29 mouse cellular contexts compared by ENCODE assay signal in genomic region chr14:57503729-57504128, GRCm38 (mm10). TPM values are rescaled to one million over a fixed set of nuclear protein-coding genes. Genes with fewer than 3 reads are reported as not detected.
DNase-seq lines count a peak whose midpoint lies in the region; ATAC-seq and TF ChIP-seq lines count a peak whose summit lies in the region.
"Had no signal": no experiment of that assay in that cellular context is flagged by ENCODE, and none has a peak within 500 bp of the region (broad histone marks: within the 10 kb centered on the region; RNA-seq: fewer than 3 reads in every experiment).

No protein-coding gene starts in this region.

- TF ChIP-seq CTCF in forebrain, postnatal 0 days (IDR thresholded peaks at IDR 0.05; ENCODE audit: low read depth), result no peak

- H3K4me2 ChIP-seq in forebrain, embryonic 12.5 days, result no peak overlapping the region
- no peak overlapping the region for H3K4me2 ChIP-seq in forebrain, postnatal 0 days (ENCODE audit: low read depth)
- H3K4me2 ChIP-seq: embryonic facial prominence, embryonic 13.5 days; heart, embryonic 12.5 days; hindbrain, embryonic 13.5 days; liver, embryonic 12.5 days; stomach, embryonic 15.5 days had no signal

- H3K4me3 ChIP-seq in forebrain, embryonic 12.5 days (replicated peaks), result no peak overlapping the region
- no peak overlapping the region for H3K4me3 ChIP-seq in forebrain, postnatal 0 days (ENCODE audit: low read depth, low read length)
- H3K4me3 ChIP-seq in limb, embryonic 10.5 days, result no peak overlapping the region
- no peak overlapping the region for H3K4me3 ChIP-seq in heart, embryonic 10.5 days
- H3K4me3 ChIP-seq: embryonic facial prominence, embryonic 13.5 days; forebrain, embryonic 10.5 days; heart, embryonic 12.5 days; hindbrain, embryonic 13.5 days; liver, embryonic 12.5 days; megakaryocyte, embryonic 14.5 days; stomach, embryonic 15.5 days had no signal

- H3K9ac ChIP-seq in forebrain, embryonic 12.5 days, result no peak overlapping the region
- H3K9ac ChIP-seq in forebrain, postnatal 0 days, result no peak overlapping the region
- H3K9ac ChIP-seq: embryonic facial prominence, embryonic 13.5 days; heart, embryonic 12.5 days; hindbrain, embryonic 13.5 days; liver, embryonic 12.5 days; liver, postnatal 0 days; stomach, embryonic 15.5 days had no signal

- H3K27me3 ChIP-seq in forebrain, embryonic 12.5 days, result no peaks in the 10 kb centered on the region
- H3K27me3 ChIP-seq in forebrain, postnatal 0 days (ENCODE audit: insufficient read depth, low read length), result no peaks in the 10 kb centered on the region
- H3K27me3 ChIP-seq in limb, embryonic 10.5 days (ENCODE audit: low read depth, poor library complexity, severe bottlenecking), result no peaks in the 10 kb centered on the region
- H3K27me3 ChIP-seq in heart, embryonic 10.5 days (ENCODE audit: insufficient read depth, poor library complexity, severe bottlenecking), result no peaks in the 10 kb centered on the region
- H3K27me3 ChIP-seq: embryonic facial prominence, embryonic 13.5 days; hindbrain, embryonic 13.5 days; liver, embryonic 12.5 days; Patski; stomach, embryonic 15.5 days had no signal

- no peak for DNase-seq in forebrain, postnatal 0 days
- peak; percentile 96 for DNase-seq in cerebellum, adult 11-12 months
- DNase-seq in cerebellum, adult 9-11 months, result peak; percentile 97
- DNase-seq in kidney, postnatal 4 days, result no peak
- no peak for DNase-seq in limb, embryonic 10.5 days (ENCODE audit: low spot score)
- no peak for DNase-seq in heart, embryonic 10.5 days (ENCODE audit: low spot score)
- DNase-seq: adrenal gland, postnatal 10 days; gastrocnemius, postnatal 14 days; heart, adult 11 months; heart, postnatal 4 days; kidney, postnatal 14 days; liver, postnatal 0 days; lung, postnatal 36 days; midbrain, embryonic 14.5 days; retina, postnatal 1 day; right cerebral cortex, postnatal 14 days had no signal

- H3K36me3 ChIP-seq in forebrain, embryonic 12.5 days (replicated peaks), result no peaks in the 10 kb centered on the region; the same call in 1 of the 2 replicates
- peaks cover 16% of the 10 kb centered on the region; the same call in 1 of the 2 replicates for H3K36me3 ChIP-seq in forebrain, postnatal 0 days (ENCODE audit: insufficient read depth)
- H3K36me3 ChIP-seq in limb, embryonic 10.5 days, result peaks cover 4% of the 10 kb centered on the region; the same call in 1 of the 2 replicates
- no peaks in the 10 kb centered on the region for H3K36me3 ChIP-seq in heart, embryonic 10.5 days
- H3K36me3 ChIP-seq: heart, embryonic 12.5 days; liver, embryonic 12.5 days; stomach, embryonic 15.5 days had no signal

- ATAC-seq in forebrain, embryonic 12.5 days (ENCODE audit: low FRiP score), result no peak
- ATAC-seq in forebrain, postnatal 0 days, result no peak
- ATAC-seq: intestine, postnatal 0 days; liver, embryonic 12.5 days; liver, postnatal 0 days; Patski had no signal

- 0 out of 2 replicates have a peak overlapping the region, but pooled peaks have one; percentile 19 for H3K27ac ChIP-seq in forebrain, embryonic 12.5 days
- no peak overlapping the region for H3K27ac ChIP-seq in forebrain, postnatal 0 days (ENCODE audit: low read depth, low read length)
- H3K27ac ChIP-seq in limb, embryonic 10.5 days, result no peak overlapping the region
- no peak overlapping the region for H3K27ac ChIP-seq in heart, embryonic 10.5 days
- H3K27ac ChIP-seq: embryonic facial prominence, embryonic 13.5 days; forebrain, embryonic 10.5 days; hindbrain, embryonic 13.5 days; liver, embryonic 12.5 days; stomach, embryonic 15.5 days had no signal

- WGBS in forebrain, embryonic 12.5 days, result 87% methylated on average over 6 of the region's 6 CpGs
- WGBS in forebrain, postnatal 0 days, result 92% methylated on average over 6 of the region's 6 CpGs
- WGBS in limb, embryonic 10.5 days, result 92% methylated on average over 6 of the region's 6 CpGs
- 75% methylated on average over 6 of the region's 6 CpGs for WGBS in heart, embryonic 10.5 days

- no peaks in the 10 kb centered on the region for H3K9me3 ChIP-seq in forebrain, embryonic 12.5 days
- H3K9me3 ChIP-seq in forebrain, postnatal 0 days (ENCODE audit: low read length), result no peaks in the 10 kb centered on the region
- no peaks in the 10 kb centered on the region for H3K9me3 ChIP-seq in limb, embryonic 10.5 days (replicated peaks)
- H3K9me3 ChIP-seq in heart, embryonic 10.5 days, result no peaks in the 10 kb centered on the region
- H3K9me3 ChIP-seq: embryonic facial prominence, embryonic 13.5 days; forebrain, embryonic 10.5 days; G1E; heart, embryonic 12.5 days; hindbrain, embryonic 13.5 days; liver, embryonic 12.5 days; stomach, embryonic 15.5 days had no signal

- H3K4me1 ChIP-seq in forebrain, embryonic 12.5 days, result peaks cover 4% of the 10 kb centered on the region; the same call in 1 of the 2 replicates
- no peaks in the 10 kb centered on the region for H3K4me1 ChIP-seq in forebrain, postnatal 0 days (ENCODE audit: insufficient read depth)
- H3K4me1 ChIP-seq in limb, embryonic 10.5 days, result no peaks in the 10 kb centered on the region
- H3K4me1 ChIP-seq in heart, embryonic 10.5 days, result no peaks in the 10 kb centered on the region
- H3K4me1 ChIP-seq: embryonic facial prominence, embryonic 13.5 days; hindbrain, embryonic 13.5 days; liver, embryonic 12.5 days; stomach, embryonic 15.5 days had no signal

RNA-seq across cellular contexts. Expression of gene Il17d, which starts 20.8 kb away (rescaled TPM):
- 2.1 and 2.7 TPM in 2 replicates for polyA plus RNA-seq in forebrain, embryonic 12.5 days (2016; fragmentation: Nextera tagmentation; extraction: Ambion mirVana)
- total RNA-seq in forebrain, postnatal 0 days (2014; rRNA removed), result 38.8 and 47.6 TPM in 2 replicates
- polyA plus RNA-seq in forebrain, postnatal 0 days (2015; fragmentation: Nextera tagmentation; extraction: Ambion mirVana), result 8.5 and 9.8 TPM in 2 replicates
- polyA plus RNA-seq in limb, embryonic 10.5 days (2016; fragmentation: Nextera tagmentation; extraction: Ambion mirVana), result 0.26 and 0.95 TPM in 2 replicates
- 0.55 and 1.3 TPM in 2 replicates for polyA plus RNA-seq in heart, embryonic 10.5 days (2016; fragmentation: Nextera tagmentation; extraction: Ambion mirVana)
- total RNA-seq: common myeloid progenitor, adult 5-6 weeks; G1E; monocyte, adult 5-6 weeks had no signal

Comparison
In these comparisons a context has a peak if more than half of its experiments do, and no peak if none do; other contexts are left out.
1. DNase-seq: peak in cerebellum, adult 11-12 months (single experiment) and cerebellum, adult 9-11 months (single experiment); none in forebrain, postnatal 0 days (single experiment), kidney, postnatal 4 days (0 of 2), limb, embryonic 10.5 days (single experiment) and heart, embryonic 10.5 days (single experiment).